Mouse (Mus musculus): ENCODE data around the gene Gpsm1. TPM values are rescaled to one million over a fixed set of nuclear protein-coding genes. Genes with fewer than 3 reads are reported as not detected.
A peak's percentile ranks its signal among the peaks of the same experiment; 100 is the strongest.

Gpsm1 gene
- polyA plus RNA-seq, 1 experiment from 2014 or later, result 23.3 TPM

GRCm38 (mm10) chr2:26319519-26320244 lies 4.4 kb downstream of the Gpsm1 start:
- ATAC-seq (no peak), DNase-seq (ENCODE audit: low read depth, low spot score) (no peak)
- in situ Hi-C loops (cut with MboI; ENCODE audit: low pct_unique_long_range_greater_than_20kb), result loop anchor here (10.0 kb wide), 1 partner anchor 245 kb away; no protein-coding TSS in a partner anchor
- POLR2A ChIA-PET, result interaction anchor here (0.7 to 1.6 kb wide), 2 partner anchors 33 to 90 kb away, joined by 3 to 4 read pairs; partner anchors contain the start of gene Dnlz
- no peak for TF ChIP-seq CTCF (IDR thresholded peaks at IDR 0.05)
- no peaks in the 10 kb centered on the region for H3K27me3 ChIP-seq
- CTCF ChIA-PET, result no interaction called here

GRCm38 (mm10) chr2:26320245-26321185 lies 5.2 kb downstream of the Gpsm1 start:
- DNase-seq (ENCODE audit: low read depth, low spot score) (no peak), ATAC-seq (no peak)
- no peaks in the 10 kb centered on the region for H3K27me3 ChIP-seq
- in situ Hi-C loops (cut with MboI; ENCODE audit: low pct_unique_long_range_greater_than_20kb), result no loop called here
- POLR2A ChIA-PET, result interaction anchor here (0.7 kb wide), 1 partner anchor 89 kb away, joined by 3 read pairs; no protein-coding TSS in a partner anchor
- CTCF ChIA-PET, result no interaction called here
- TF ChIP-seq CTCF (IDR thresholded peaks at IDR 0.05), result no peak

- TF ChIP-seq CTCF (IDR thresholded peaks at IDR 0.05), result no peak
- no peak for ATAC-seq
- H3K27me3 ChIP-seq, result no peaks in the 10 kb centered on the region
- ChIA-PET CTCF (no interaction called here), POLR2A (no interaction called here)
- DNase-seq (ENCODE audit: low read depth, low spot score), result no peak
- in situ Hi-C loops (cut with MboI; ENCODE audit: low pct_unique_long_range_greater_than_20kb), result no loop called here
Measured at GRCm38 (mm10) chr2:26323589-26324325, 8.4 kb downstream of the Gpsm1 start.

GRCm38 (mm10) chr2:26324917-26325316 lies 9.6 kb downstream of the Gpsm1 start:
- no peak for TF ChIP-seq CTCF (IDR thresholded peaks at IDR 0.05)
- CTCF ChIA-PET, result interaction anchor here (1.3 to 2.4 kb wide), 6 partner anchors 8 to 84 kb away, joined by 3 to 22 read pairs (median 6); partner anchors contain the start of genes Dnlz and Inpp5e
- POLR2A ChIA-PET, result no interaction called here
- no peaks in the 10 kb centered on the region for H3K27me3 ChIP-seq
- no peak for ATAC-seq
- DNase-seq (ENCODE audit: low read depth, low spot score), result no peak
- in situ Hi-C loops (cut with MboI; ENCODE audit: low pct_unique_long_range_greater_than_20kb), result no loop called here

GRCm38 (mm10) chr2:26325386-26326181 lies 10.3 kb downstream of the Gpsm1 start:
- peak; percentile 61 for ATAC-seq
- no peaks in the 10 kb centered on the region for H3K27me3 ChIP-seq
- CTCF ChIA-PET, result interaction anchor here (0.7 to 2.4 kb wide), 9 partner anchors 9 to 230 kb away, joined by 3 to 22 read pairs (median 4); partner anchors contain the start of genes Dnlz and Inpp5e
- no peak for DNase-seq (ENCODE audit: low read depth, low spot score)
- in situ Hi-C loops (cut with MboI; ENCODE audit: low pct_unique_long_range_greater_than_20kb), result no loop called here
- POLR2A ChIA-PET, result no interaction called here
- no peak for TF ChIP-seq CTCF (IDR thresholded peaks at IDR 0.05)

GRCm38 (mm10) chr2:26327852-26328251 lies 12.5 kb downstream of the Gpsm1 start:
- POLR2A ChIA-PET, result no interaction called here
- DNase-seq (ENCODE audit: low read depth, low spot score) (no peak), ATAC-seq (no peak)
- CTCF ChIA-PET, result no interaction called here
- TF ChIP-seq CTCF (IDR thresholded peaks at IDR 0.05), result no peak
- in situ Hi-C loops (cut with MboI; ENCODE audit: low pct_unique_long_range_greater_than_20kb), result no loop called here
- no peaks in the 10 kb centered on the region for H3K27me3 ChIP-seq

- in situ Hi-C loops (cut with MboI; ENCODE audit: low pct_unique_long_range_greater_than_20kb), result no loop called here
- ChIA-PET CTCF (interaction anchor here (3.4 kb wide), 1 partner anchor 11 kb away, joined by 14 read pairs; no protein-coding TSS in a partner anchor), POLR2A (no interaction called here)
- ATAC-seq (no peak), DNase-seq (ENCODE audit: low read depth, low spot score) (no peak)
- no peak for TF ChIP-seq CTCF (IDR thresholded peaks at IDR 0.05)
- H3K27me3 ChIP-seq, result no peaks in the 10 kb centered on the region
Measured at GRCm38 (mm10) chr2:26329402-26329801, 14.1 kb downstream of the Gpsm1 start.

GRCm38 (mm10) chr2:26330056-26330468 lies 14.7 kb downstream of the Gpsm1 start:
- no peak for TF ChIP-seq CTCF (IDR thresholded peaks at IDR 0.05)
- POLR2A ChIA-PET, result no interaction called here
- in situ Hi-C loops (cut with MboI; ENCODE audit: low pct_unique_long_range_greater_than_20kb), result no loop called here
- DNase-seq (ENCODE audit: low read depth, low spot score), result no peak
- no peak for ATAC-seq
- H3K27me3 ChIP-seq, result no peaks in the 10 kb centered on the region
- CTCF ChIA-PET, result interaction anchor here (3.4 kb wide), 1 partner anchor 11 kb away, joined by 14 read pairs; no protein-coding TSS in a partner anchor

- POLR2A ChIA-PET, result interaction anchor here (0.6 kb wide), 1 partner anchor 20 kb away, joined by 3 read pairs; no protein-coding TSS in a partner anchor
Measured at GRCm38 (mm10) chr2:26330702-26331101, 15.4 kb downstream of the Gpsm1 start.

More at GRCm38 (mm10) chr2:26330702-26331101, 15.4 kb downstream of the Gpsm1 start:
- TF ChIP-seq CTCF (IDR thresholded peaks at IDR 0.05), result no peak
- no peak for ATAC-seq
- CTCF ChIA-PET, result interaction anchor here (3.4 kb wide), 1 partner anchor 10 kb away, joined by 14 read pairs; no protein-coding TSS in a partner anchor
- DNase-seq (ENCODE audit: low read depth, low spot score), result no peak
- H3K27me3 ChIP-seq, result no peaks in the 10 kb centered on the region
- in situ Hi-C loops (cut with MboI; ENCODE audit: low pct_unique_long_range_greater_than_20kb), result no loop called here
